Mouse (Mus musculus) testis, adult 2 months (tissue): ENCODE measurements around the gene BC049352. TPM values are rescaled to one million over a fixed set of nuclear protein-coding genes. Genes with fewer than 3 reads are reported as not detected.

Experiments used
- H3K27ac ChIP-seq: fragments of 200-500 bp; 2 replicates; pipeline ENCODE4 v1.5.1; 2012; ENCODE audit warnings: low read depth, low read length; ENCODE audit not compliant: control insufficient read depth, insufficient read depth
- H3K27me3 ChIP-seq: fragments of 200-500 bp; 2 replicates; pipeline ENCODE4 v1.6.1; 2012; ENCODE audit warnings: mild to moderate bottlenecking, low read length, moderate library complexity; ENCODE audit not compliant: control insufficient read depth, insufficient read depth
- H3K36me3 ChIP-seq: fragments of 200-500 bp; 2 replicates; pipeline ENCODE4 v1.6.1; 2012; ENCODE audit warnings: mild to moderate bottlenecking, low read length; ENCODE audit not compliant: control insufficient read depth, insufficient read depth
- H3K4me1 ChIP-seq: fragments of 200-500 bp; 2 replicates; pipeline ENCODE4 v1.6.1; 2012; ENCODE audit warnings: low read length; ENCODE audit not compliant: control insufficient read depth, insufficient read depth
- H3K4me3 ChIP-seq: fragments of 200-500 bp; 2 replicates; pipeline ENCODE4 v1.5.1; 2012; ENCODE audit warnings: low read depth, mild to moderate bottlenecking, low read length, moderate library complexity, mixed read lengths; ENCODE audit not compliant: control insufficient read depth
- CTCF ChIP-seq: fragments of 200-500 bp; IDR thresholded peaks from 2 replicates; pipeline ENCODE4 v1.5.1; 2012; ENCODE audit warnings: low read depth, mild to moderate bottlenecking, inconsistent platforms, low read length, moderate library complexity; ENCODE audit not compliant: control insufficient read depth, insufficient read depth, insufficient replicate concordance
- POLR2A ChIP-seq: fragments of 200-500 bp; IDR thresholded peaks from 2 replicates; pipeline ENCODE4 v1.6.1; 2012; ENCODE audit warnings: low read depth, mild to moderate bottlenecking, inconsistent platforms, low read length, moderate library complexity; ENCODE audit not compliant: control insufficient read depth
- polyA plus RNA-seq: library from polyadenylated mRNA; depleted of rRNA; stranded (reverse); fragments of >200 nt; gene quantifications from 2 replicates; pipeline ENCODE4 v1.2.3, GENCODE M21; 2012

Gene BC049352
- polyA plus RNA-seq, 1 experiment, result 0.38 TPM

GRCm38 (mm10) chr9:45207015-45207743, 25.4 kb downstream of the BC049352 start:
- TF ChIP-seq POLR2A, result no peak
- no peak for TF ChIP-seq CTCF
- Histone ChIP-seq H3K27me3 (no peaks in the 10 kb centered on the region), H3K4me1 (no peaks in the 10 kb centered on the region), H3K27ac (no peak overlapping the region), H3K4me3 (no peak overlapping the region), H3K36me3 (no peaks in the 10 kb centered on the region)

GRCm38 (mm10) chr9:45212001-45212400, 30.2 kb downstream of the BC049352 start:
- TF ChIP-seq CTCF, result no peak
- no peak for TF ChIP-seq POLR2A
- Histone ChIP-seq H3K36me3 (no peaks in the 10 kb centered on the region), H3K4me1 (no peaks in the 10 kb centered on the region), H3K27ac (no peak overlapping the region), H3K27me3 (no peaks in the 10 kb centered on the region), H3K4me3 (no peak overlapping the region)

- TF ChIP-seq CTCF (no peak), POLR2A (no peak)
- no peak overlapping the region for H3K4me3 ChIP-seq
These were observed 33.8 kb downstream of the BC049352 start for GRCm38 (mm10) chr9:45215526-45216179.

GRCm38 (mm10) chr9:45219644-45220043, 37.8 kb downstream of the BC049352 start:
- Histone ChIP-seq H3K4me1 (no peaks in the 10 kb centered on the region), H3K4me3 (no peak overlapping the region), H3K27me3 (no peaks in the 10 kb centered on the region), H3K27ac (no peak overlapping the region), H3K36me3 (no peaks in the 10 kb centered on the region)
- TF ChIP-seq POLR2A (no peak), CTCF (no peak)

More at GRCm38 (mm10) chr9:45215526-45216179, 33.8 kb downstream of the BC049352 start:
- H3K4me1 ChIP-seq, result no peaks in the 10 kb centered on the region
- H3K27ac ChIP-seq, result no peak overlapping the region
- H3K27me3 ChIP-seq, result no peaks in the 10 kb centered on the region
- no peaks in the 10 kb centered on the region for H3K36me3 ChIP-seq

- no peak overlapping the region for H3K27ac ChIP-seq
- no peak overlapping the region for H3K4me3 ChIP-seq
- no peak for TF ChIP-seq POLR2A
- peak; percentile 59; the same call in 1 of the 2 replicates for TF ChIP-seq CTCF
- H3K4me1 ChIP-seq, result no peaks in the 10 kb centered on the region
- no peaks in the 10 kb centered on the region for H3K27me3 ChIP-seq
- no peaks in the 10 kb centered on the region for H3K36me3 ChIP-seq
These were observed 39.8 kb downstream of the BC049352 start for GRCm38 (mm10) chr9:45221567-45221966.

- no peaks in the 10 kb centered on the region for H3K36me3 ChIP-seq
- H3K27ac ChIP-seq, result no peak overlapping the region
- peaks cover 6% of the 10 kb centered on the region for H3K4me1 ChIP-seq
- H3K4me3 ChIP-seq, result no peak overlapping the region
- no peaks in the 10 kb centered on the region for H3K27me3 ChIP-seq
- no peak for TF ChIP-seq POLR2A
- TF ChIP-seq CTCF, result no peak
These were observed 47.6 kb downstream of the BC049352 start for GRCm38 (mm10) chr9:45229359-45229758.

- TF ChIP-seq POLR2A (no peak), CTCF (no peak)
- Histone ChIP-seq H3K27me3 (no peaks in the 10 kb centered on the region), H3K27ac (no peak overlapping the region), H3K4me1 (peaks cover 4% of the 10 kb centered on the region), H3K4me3 (no peak overlapping the region), H3K36me3 (no peaks in the 10 kb centered on the region)
These were observed 53.9 kb downstream of the BC049352 start for GRCm38 (mm10) chr9:45235668-45236227.
